Mouse (Mus musculus) thymus, adult 2 months (tissue): ENCODE data around the gene Zscan21.

Experiments
- CTCF ChIP-seq: fragments of 200-500 bp; IDR thresholded peaks from 2 replicates; pipeline ENCODE4 v1.5.1; 2012; ENCODE audit warnings: mild to moderate bottlenecking, control low read depth, low read length, moderate library complexity, borderline replicate concordance; ENCODE audit not compliant: control insufficient read depth, poor library complexity, insufficient read depth; ENCODE audit errors: extremely low read depth
- POLR2A ChIP-seq: fragments of 200-500 bp; IDR thresholded peaks from 2 replicates; pipeline ENCODE4 v1.6.1; 2012; ENCODE audit warnings: mild to moderate bottlenecking, low read length, control low read depth, moderate library complexity; ENCODE audit not compliant: control insufficient read depth, poor library complexity, insufficient read depth; ENCODE audit errors: extremely low read depth

DNA sequence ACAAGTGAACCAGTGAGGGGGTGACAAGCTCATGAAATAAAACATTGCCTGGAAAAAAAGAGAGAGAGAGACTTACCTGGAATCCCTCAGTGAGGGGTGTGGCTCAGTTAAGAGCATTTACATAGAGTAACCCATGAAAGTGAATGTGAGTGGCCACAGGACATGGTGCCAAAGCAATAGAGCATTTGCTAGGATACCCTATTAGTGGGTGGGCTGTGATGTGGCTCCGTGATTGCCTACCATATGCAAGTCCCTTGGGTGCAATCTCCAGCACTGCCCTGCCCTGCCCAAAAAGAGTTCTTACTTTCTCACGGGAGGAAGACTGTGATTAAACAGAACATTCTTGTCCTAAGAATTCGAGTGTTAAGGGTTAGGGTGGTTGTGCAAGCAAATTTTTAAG lies 9.6 kb upstream of the Zscan21 start:
- TF ChIP-seq CTCF (no peak), POLR2A (no peak)
